Mouse (Mus musculus) bone marrow macrophage, adult 2 months (primary cell): Measurements from ENCODE around the gene Cog7. TPM values are rescaled to one million over a fixed set of nuclear protein-coding genes. Genes with fewer than 3 reads are reported as not detected.

Experiments
- H3K27ac ChIP-seq: 2 replicates; pipeline ENCODE4 v1.5.1; 2012; ENCODE audit warnings: low read depth, low read length; ENCODE audit not compliant: insufficient read depth
- H3K4me1 ChIP-seq: 2 replicates; pipeline ENCODE4 v1.6.1; 2012; ENCODE audit warnings: low read length; ENCODE audit not compliant: control insufficient read depth, insufficient read depth
- H3K4me3 ChIP-seq: 2 replicates; pipeline ENCODE4 v1.5.1; 2012; ENCODE audit warnings: mild to moderate bottlenecking, low read length, moderate library complexity; ENCODE audit not compliant: insufficient read depth
- CTCF ChIP-seq: IDR thresholded peaks from 2 replicates; pipeline ENCODE4 v1.5.1; 2012; ENCODE audit warnings: low read depth, mild to moderate bottlenecking, low read length, moderate library complexity
- POLR2A ChIP-seq: IDR thresholded peaks from 2 replicates; pipeline ENCODE4 v1.6.1; 2012; ENCODE audit warnings: mild to moderate bottlenecking, low read depth, low read length, borderline replicate concordance
- polyA plus RNA-seq: library from polyadenylated mRNA; stranded (reverse); fragments of >200 nt; gene quantifications from 2 replicates; pipeline ENCODE4 v1.2.4, GENCODE M21; 2012; ENCODE audit not compliant: missing spikeins, insufficient read depth, insufficient read length

The Cog7 gene
- 20.4 and 25.3 TPM in 2 replicates for polyA plus RNA-seq

- H3K27ac ChIP-seq: peak within 1 kb of the TSS; percentile 88
- H3K4me1 ChIP-seq: peaks cover 25% of the 10 kb centered on the region
- H3K4me3 ChIP-seq: peak within 1 kb of the TSS; percentile 88
- TF ChIP-seq CTCF (no peak), POLR2A (no peak)
Observed at GRCm38 (mm10) chr7:121981307-121981871, at the start of gene Cog7. Cog7 (minus strand) TSS chr7:121981711.

- TF ChIP-seq POLR2A: no peak
- no peak for TF ChIP-seq CTCF
- Histone ChIP-seq H3K4me3 (no peak overlapping the region), H3K27ac (no peak overlapping the region), H3K4me1 (peaks cover 22% of the 10 kb centered on the region)
Observed at GRCm38 (mm10) chr7:122022131-122022530, 40.6 kb upstream of the Cog7 start.

GRCm38 (mm10) chr7:122020667-122021354 is 39.3 kb upstream of the Cog7 start, which contains the start of gene Gga2:
Gga2 (minus strand) TSS chr7:122021222.
- Histone ChIP-seq H3K27ac (peak within 1 kb of the TSS; percentile 44), H3K4me1 (peaks cover 34% of the 10 kb centered on the region), H3K4me3 (peak within 1 kb of the TSS; percentile 93)
- no peak for TF ChIP-seq CTCF
- no peak for TF ChIP-seq POLR2A

- no peak overlapping the region for H3K27ac ChIP-seq
- TF ChIP-seq CTCF (no peak), POLR2A (no peak)
- H3K4me1 ChIP-seq: peaks cover 34% of the 10 kb centered on the region
Observed at GRCm38 (mm10) chr7:122020273-122020666, 38.8 kb upstream of the Cog7 start.

GRCm38 (mm10) chr7:122018978-122019377 is 37.5 kb upstream of the Cog7 start:
- no peak overlapping the region for H3K27ac ChIP-seq
- H3K4me3 ChIP-seq: no peak overlapping the region
- H3K4me1 ChIP-seq: peaks cover 34% of the 10 kb centered on the region
- no peak for TF ChIP-seq CTCF
- no peak for TF ChIP-seq POLR2A

More at GRCm38 (mm10) chr7:122020273-122020666, 38.8 kb upstream of the Cog7 start:
- H3K4me3 ChIP-seq: peak overlapping the region; percentile 93

- Histone ChIP-seq H3K4me3 (no peak overlapping the region), H3K27ac (no peak overlapping the region), H3K4me1 (peaks cover 34% of the 10 kb centered on the region)
- no peak for TF ChIP-seq POLR2A
- TF ChIP-seq CTCF: no peak
Observed at GRCm38 (mm10) chr7:122018247-122018646, 36.7 kb upstream of the Cog7 start.

- no peak overlapping the region for H3K27ac ChIP-seq
- TF ChIP-seq POLR2A (no peak), CTCF (no peak)
- H3K4me1 ChIP-seq: peaks cover 38% of the 10 kb centered on the region
- H3K4me3 ChIP-seq: no peak overlapping the region
Observed at GRCm38 (mm10) chr7:122015734-122016133, 34.2 kb upstream of the Cog7 start.

- Histone ChIP-seq H3K4me3 (no peak overlapping the region), H3K27ac (no peak overlapping the region), H3K4me1 (peaks cover 44% of the 10 kb centered on the region)
- no peak for TF ChIP-seq POLR2A
- TF ChIP-seq CTCF: no peak
Observed at GRCm38 (mm10) chr7:122015105-122015504, 33.6 kb upstream of the Cog7 start.

GRCm38 (mm10) chr7:122012949-122013348 is 31.4 kb upstream of the Cog7 start:
- Histone ChIP-seq H3K4me3 (no peak overlapping the region), H3K4me1 (peaks cover 27% of the 10 kb centered on the region), H3K27ac (no peak overlapping the region)
- no peak for TF ChIP-seq POLR2A
- TF ChIP-seq CTCF: no peak

- no peak overlapping the region for H3K4me3 ChIP-seq
- H3K4me1 ChIP-seq: peaks cover 25% of the 10 kb centered on the region
- no peak overlapping the region for H3K27ac ChIP-seq
- no peak for TF ChIP-seq CTCF
- TF ChIP-seq POLR2A: no peak
Observed at GRCm38 (mm10) chr7:122012370-122012769, 30.9 kb upstream of the Cog7 start.
